Mouse (Mus musculus) left cerebral cortex, adult 18-20 months (tissue): ENCODE data around the gene Eif4a1. TPM values are rescaled to one million over a fixed set of nuclear protein-coding genes. Genes with fewer than 3 reads are reported as not detected.
A peak's percentile ranks its signal among the peaks of the same experiment; 100 is the strongest.
"Not testable (repeated sequence)": the region's sequence is repeated elsewhere in the genome, so short reads cannot be mapped to it uniquely, and the experiment has no call there.

Source experiments
- DNase-seq, 2 experiments: peaks; one replicate each; pipeline ENCODE4 v3.0.0; 2021 to 2022; ENCODE audit warnings: low spot score in 2 of 2, mixed read lengths in 1 of 2
- total RNA-seq, 2 experiments: library from RNA; stranded (reverse); gene quantifications; 2 replicates each; pipeline ENCODE4 v1.2.3; 2021

The Eif4a1 gene
- total RNA-seq, 2 experiments from 2014 or later: 289 to 295 TPM

DNA sequence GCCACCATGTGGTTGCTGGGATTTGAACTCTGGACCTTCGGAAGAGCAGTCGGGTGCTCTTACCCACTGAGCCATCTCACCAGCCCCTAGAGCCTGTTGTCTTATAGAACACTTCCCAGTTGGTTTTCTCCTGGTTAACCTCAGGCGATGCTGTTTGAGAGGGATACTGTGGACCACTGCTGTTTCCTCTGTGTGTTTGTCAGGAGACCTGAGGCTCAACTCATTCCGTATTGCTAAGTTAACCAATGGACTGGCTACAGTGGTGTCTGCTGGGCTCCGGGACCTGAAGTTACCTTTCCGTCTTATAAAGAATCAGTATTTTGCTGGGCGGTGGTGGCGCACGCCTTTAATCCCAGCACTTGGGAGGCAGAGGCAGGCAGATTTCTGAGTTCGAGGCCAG, 30.7 kb upstream of the Eif4a1 start:
- DNase-seq: not testable (repeated sequence)

DNA sequence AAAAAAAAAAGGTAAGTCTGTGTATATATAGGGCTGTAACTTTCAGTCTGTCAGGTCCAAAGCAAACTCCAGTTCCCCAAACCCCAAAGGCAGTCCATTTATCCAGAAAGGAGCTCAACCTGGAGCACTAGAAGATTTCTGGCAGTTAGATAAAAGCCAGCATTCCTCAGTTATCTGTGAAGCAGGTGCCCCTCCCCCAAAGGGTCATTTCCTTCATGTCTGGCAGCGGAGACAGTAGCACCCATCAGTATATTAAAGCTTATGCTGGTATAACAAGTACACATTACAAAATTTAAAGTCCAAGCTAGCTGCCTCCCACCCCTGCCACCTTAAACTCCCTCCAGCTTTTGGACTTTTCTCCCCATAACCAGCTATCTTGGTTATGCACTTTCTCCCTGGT, 27.4 kb upstream of the Eif4a1 start:
- DNase-seq: no peak

DNA sequence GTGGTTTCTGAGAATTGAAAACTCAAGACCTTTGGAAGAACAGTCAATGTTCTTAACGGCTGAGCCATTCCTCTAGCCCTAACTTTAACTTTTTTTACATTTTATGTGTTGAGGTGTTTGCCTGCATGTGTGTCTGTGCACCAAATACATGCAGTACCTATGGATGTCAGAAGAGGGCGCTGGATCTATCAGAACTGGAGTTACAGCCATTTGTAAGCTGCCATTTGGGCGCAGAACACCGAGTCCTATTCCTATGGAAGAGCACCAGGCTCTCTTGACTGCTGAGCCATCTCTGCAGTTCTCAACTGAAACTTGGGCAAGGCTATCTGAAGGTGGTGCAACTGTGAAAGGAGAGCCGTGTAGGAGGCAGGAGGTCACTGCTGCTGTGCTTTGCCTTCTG, 26.4 kb upstream of the Eif4a1 start:
- no peak for DNase-seq

DNA sequence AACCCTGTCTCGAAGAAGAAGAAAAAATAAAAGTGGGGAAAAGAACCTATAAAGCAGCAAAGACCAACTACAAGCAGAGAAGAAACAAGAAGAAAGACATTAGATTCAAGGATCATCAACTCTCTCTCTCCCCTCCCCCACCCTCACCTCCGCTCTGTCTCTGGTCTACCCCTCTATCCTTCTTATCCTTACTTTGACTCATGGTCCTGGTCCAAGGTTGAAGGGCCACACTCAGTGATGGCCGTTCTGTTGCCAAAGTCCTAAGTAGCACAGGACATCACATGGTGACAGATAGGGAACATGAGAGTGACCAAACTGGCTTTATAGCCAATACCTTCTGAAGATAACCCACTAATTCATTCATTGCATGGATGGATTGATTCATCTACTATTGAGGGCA, 25.2 kb upstream of the Eif4a1 start:
- no peak for DNase-seq

DNA sequence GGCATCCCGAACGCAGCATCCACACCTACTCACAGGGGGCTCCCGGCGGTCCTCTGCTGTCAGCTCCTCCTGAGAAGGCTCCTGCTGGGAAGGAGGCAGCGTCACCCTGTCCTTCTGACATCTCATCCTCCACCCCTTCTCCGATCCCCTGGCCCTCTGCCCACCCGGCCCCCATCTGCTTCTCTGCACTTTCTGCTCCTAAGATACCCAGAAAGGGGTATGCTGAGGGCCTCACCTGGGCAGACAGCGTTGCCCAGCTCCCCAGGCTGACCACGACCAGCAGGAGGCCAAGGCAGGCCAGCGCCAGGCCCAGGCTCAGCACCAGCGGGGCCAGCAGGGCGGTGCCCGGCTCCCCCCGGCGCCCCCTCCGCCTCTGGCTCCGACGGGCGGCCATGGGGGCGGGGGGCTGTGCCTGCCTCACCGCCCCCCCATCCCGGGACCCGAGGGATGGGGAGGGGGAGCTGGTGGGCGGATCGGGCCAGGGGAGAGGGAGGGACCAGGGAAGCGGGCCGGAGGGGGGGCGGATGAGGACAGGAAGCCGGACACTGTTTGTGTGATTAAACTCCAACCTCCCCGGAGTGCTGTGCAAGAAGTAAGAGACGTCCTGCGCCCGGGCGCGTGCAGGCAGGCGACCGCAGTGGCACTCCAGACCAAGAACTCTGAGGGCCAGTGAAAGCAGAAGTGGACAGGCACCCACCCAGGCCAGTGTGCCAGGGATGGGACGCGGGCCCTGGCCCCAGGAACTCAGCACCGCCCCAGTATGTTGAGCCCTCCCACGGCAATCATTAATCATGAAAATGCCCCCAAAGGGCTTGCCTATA, 23.3 kb upstream of the Eif4a1 start, which contains the start of the genes Tnfsf12 and Tnfsfm13:
Gene Tnfsf12, minus strand, starts transcription at position 489 of the 821 bp plus-strand sequence.
Gene Tnfsfm13, minus strand, starts transcription at position 738 of the 821 bp plus-strand sequence.
- peak; percentile 45 to 53 for DNase-seq

DNA sequence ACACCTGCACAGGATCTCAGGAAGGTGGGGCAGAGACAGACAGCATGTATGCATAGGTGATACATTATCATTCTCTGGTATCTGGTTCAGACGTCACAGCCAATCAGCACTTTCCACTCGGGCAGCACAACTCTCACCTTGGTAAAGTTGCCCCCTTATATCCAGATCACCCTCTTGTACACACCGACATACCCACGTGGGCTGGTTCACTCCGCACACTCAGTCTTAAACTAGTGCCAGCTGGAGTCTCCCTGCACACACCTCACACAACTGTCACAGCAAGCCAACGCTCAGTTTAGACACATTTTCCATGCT, 22.8 kb upstream of the Eif4a1 start:
- no peak for DNase-seq

DNA sequence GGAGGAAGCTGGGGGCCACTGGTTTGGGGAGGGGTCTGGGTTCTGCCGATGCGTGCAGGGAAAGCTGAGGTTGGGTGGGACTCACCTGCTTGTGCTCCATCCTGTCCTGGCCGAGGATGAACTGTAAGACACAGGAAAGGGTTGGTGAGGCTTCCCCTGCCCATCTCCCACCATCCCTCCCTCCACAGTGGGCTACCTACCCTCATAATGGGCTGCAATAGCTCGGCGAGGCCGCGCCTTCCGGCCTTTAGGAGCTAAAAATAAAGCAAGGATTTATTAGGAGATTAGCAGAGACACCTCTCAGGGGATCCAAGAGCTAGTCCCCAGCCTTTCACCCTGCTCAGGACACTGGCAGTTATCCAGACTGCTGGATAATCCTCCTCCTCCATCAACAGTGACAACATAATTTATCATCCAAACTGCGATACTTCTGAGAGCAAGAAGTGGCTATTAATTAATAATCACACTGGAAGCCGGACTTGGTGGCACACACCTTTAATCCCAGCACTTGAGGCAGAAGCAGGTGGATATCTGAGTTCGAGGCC, 21.3 kb upstream of the Eif4a1 start:
- DNase-seq: no peak

DNA sequence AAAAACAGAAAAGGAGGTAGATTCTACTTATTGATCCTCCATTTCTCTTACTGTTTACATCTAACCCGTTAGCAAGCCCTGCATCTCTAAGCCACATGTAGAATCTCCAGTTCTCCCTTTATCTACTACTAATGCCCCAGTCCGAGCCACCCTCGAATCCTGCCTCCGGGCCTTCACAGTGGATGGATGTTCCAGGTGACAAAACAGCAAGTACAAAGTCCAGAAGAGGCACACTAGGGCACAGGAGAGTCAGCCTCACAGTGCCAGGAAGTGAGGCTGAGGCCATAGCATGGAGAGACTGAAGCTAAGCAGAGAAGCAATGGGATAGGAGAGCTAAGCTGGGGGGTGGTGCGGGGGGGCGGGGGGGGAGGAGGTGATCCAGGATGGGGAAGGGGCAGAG, 20.6 kb upstream of the Eif4a1 start:
- DNase-seq: no peak

DNA sequence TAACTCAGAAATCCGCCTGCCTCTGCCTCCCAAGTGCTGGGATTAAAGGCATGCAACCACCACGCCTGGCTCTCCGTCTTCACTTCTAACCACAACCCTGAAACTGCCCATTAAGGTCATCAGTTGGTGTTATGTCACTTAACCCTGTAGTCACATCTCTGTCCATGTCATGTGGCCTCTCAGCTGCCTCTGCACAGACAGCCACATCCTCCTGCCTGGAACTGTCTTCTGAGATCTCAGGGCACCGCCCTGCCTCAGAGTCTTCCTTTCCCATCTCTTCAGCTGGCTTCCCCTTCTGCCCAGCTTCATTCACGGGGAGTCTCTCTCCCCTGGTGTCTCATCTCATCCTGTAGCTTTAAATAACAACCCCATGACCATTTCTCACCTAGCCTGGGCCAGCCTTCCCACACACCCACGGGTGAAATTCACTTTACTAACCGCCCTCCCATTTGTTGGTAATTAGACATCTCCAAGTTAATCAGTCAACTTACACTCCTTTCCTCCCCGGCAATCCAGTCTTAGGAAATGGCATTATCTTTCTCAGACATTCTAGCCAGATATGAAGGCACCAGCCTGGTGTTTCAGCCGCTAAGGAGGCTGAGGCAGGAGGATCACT, 20.1 kb upstream of the Eif4a1 start:
- DNase-seq: no peak

DNA sequence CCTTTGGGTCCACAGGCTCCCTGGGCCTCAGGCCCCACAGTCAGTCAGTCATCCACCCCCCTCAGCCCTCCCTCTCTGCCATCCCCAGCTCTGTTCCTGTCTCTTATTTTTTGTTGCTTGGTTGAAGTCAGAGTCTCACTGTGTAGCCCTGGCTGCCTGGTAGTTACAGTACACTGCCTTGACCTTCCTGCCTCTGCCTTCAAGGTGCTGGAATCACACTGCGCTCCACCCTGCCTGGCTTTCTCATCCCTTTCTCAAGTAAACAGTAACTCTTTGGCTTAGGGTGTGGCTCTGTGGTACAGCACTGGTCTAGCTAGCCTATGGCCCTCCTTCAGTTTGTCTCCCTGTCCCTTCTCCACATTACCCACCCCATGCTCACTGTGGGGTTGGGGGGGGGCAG, 17.7 kb upstream of the Eif4a1 start:
- no peak for DNase-seq

DNA sequence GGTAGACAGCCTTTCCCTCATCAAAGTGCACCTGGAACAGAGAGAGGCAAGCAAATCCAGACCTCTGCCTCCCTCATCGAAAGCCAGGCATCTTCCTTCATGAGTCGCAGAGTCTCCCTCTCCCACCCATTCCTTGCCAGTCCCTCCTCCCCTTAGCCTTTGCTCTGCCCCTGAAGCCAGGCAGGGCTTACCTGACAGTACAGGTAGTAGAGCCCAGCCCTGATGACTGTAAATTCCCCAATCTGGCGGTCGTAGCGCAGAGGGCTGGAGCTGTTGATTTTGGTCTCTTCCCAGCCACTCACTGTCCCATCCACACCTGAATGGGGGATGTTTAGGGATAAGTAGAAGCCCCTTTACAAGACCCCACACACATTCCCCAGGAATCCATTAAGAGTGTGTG, 14.8 kb upstream of the Eif4a1 start:
- no peak for DNase-seq

DNA sequence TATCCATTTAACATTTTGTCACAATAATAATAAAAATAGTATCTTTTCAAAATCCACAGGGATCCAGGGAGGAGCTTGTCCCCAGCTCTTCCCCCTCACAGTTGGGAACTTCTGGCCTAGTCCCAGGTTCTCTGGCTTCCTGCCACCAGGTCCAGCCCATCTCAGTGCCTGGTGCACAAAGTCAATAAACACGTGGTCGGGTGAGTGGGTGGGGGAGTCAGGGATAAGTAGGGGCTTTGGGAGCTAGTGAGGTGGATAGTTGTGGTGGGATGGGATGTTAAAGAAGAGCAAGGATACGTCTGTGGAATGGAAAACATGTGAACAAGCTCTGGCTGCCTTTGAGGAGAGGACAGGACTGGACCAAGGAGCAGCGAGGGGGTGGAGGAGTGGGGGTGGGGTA, 14.2 kb upstream of the Eif4a1 start:
- DNase-seq: no peak

DNA sequence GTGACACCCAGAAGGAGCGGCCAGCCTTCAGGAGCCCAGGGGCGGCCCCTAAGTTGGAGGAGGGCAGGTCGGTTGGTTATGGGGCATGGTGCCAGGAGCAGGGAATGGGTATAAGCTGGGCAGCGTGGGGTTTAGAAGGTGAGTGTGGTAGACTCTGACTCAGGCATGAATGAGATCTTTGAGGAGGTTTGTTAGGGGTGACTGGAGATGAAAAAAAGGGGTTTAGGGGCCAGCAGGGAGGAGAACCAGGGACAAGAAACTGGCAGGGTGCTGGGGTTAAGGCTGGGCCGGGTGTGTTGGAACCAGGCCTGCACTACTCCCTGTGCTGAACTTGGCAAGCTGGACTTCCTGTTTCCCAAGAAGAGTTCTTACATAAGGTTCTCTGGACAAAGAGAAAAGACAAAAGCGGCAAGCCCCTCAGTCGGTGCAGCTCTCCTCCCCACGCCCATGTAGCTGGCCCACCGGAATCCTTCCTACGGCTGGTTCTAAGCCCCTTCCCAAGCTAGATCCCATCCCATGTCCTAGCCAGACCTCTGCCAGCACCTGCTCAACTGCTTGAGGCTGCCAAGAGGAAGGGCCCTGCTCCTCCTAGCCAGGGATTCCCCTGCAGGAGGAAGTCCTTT, 13.4 kb upstream of the Eif4a1 start, which contains the start of gene Tnfsf13:
Gene Tnfsf13, minus strand, starts transcription at position 259 of the 623 bp plus-strand sequence.
- no peak for DNase-seq

DNA sequence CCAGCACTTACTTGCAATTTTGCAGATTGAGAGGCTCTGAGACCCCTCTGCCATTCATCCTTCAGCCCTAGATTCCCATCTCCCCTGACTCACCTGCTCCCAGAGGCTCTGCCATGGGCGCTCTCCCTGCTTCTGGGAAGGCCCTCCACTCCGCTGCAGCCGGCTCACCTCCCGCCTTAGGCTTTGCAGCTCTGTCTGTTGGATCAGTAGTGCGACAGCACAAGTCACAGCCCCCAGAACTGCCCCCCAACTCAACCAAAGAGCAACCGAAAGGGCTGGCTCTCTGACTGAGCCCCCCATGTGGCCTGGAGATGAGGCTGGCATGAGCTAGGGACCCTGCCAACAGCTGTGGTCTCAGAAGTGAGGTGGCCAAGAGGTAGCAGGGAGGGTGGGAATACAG, 12.7 kb upstream of the Eif4a1 start:
- DNase-seq: no peak

DNA sequence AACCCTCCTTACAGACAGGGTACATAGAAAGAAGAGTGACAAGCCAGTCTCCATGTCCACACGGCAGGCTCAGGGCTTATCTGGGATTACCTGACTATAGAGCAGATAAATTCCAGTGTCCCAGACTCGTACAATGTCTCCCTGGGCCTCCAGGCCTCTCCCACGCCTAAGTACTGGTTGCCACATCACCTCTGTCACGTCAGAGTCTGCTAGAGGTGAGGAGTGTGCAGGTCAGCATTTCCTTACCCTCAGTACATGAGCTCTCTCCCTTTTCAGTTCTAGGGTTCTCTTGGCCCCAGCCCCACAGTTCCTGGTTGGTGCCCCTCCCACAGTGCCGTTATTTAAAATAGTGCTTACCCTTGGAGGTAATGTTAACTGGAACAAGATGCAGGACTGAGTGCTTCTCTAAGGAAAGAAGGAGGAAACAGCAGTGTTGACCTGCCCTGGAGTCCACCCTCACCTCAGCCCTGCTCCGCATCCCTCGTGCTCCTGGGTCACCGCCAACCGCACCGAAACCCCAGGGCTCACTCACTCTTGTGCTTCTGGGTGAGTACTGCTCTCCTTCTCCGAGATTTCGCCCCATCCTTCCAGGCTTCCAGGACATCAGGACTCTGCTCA, 12.0 kb upstream of the Eif4a1 start:
- DNase-seq: no peak

DNA sequence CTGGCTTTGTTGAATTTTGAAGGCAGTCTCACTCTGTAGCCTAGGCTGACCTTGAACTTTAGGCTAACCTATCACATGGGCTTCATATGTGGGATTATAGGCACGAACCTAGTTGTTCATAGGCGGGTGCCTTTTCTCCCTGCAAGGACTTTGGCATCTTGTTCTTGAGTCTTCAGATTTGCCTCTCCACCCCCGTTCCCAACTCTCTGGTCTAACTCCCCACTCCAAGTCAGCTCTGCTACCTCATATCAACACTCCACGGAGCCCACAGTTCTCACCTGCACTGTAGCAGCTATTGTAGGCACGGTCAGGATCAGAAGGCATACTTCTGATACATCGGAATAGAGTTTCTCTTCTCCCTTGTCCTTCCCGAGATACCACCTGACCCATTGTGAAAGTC, 11.4 kb upstream of the Eif4a1 start:
- no peak for DNase-seq

DNA sequence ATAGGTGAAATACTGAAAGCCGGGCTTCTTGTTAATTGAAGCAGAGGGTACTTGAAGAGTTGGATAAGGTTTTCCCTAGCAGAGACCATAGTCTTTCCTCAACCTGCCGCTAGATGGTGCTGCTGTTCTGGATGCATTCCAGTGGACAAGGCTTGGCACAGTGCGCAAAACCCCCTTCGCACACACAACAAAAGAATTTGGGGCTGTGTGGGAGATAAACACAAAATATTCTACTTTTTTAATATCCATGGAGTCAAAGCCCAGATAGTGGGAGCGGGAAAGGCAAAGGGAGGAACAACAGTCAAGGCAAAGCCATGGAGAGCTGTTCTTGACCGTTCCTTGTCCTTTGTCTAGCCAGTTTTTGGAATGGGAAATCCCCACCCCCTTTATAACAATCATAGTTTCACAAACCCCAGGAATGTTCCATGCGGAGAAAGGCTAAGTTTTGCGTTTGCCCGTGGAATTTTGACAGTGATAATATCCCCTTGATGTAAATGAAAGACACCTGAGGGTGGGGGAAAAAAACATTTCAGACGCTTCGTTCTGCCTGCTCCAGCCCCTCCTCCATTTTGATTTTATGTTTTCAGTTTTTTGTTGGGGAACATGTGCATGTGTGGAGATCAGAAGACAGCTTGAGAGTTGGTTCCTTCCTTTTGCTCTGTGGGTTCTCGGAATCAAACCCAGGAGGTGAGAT, 10.8 kb upstream of the Eif4a1 start:
- DNase-seq: peak; percentile 89 to 91

DNA sequence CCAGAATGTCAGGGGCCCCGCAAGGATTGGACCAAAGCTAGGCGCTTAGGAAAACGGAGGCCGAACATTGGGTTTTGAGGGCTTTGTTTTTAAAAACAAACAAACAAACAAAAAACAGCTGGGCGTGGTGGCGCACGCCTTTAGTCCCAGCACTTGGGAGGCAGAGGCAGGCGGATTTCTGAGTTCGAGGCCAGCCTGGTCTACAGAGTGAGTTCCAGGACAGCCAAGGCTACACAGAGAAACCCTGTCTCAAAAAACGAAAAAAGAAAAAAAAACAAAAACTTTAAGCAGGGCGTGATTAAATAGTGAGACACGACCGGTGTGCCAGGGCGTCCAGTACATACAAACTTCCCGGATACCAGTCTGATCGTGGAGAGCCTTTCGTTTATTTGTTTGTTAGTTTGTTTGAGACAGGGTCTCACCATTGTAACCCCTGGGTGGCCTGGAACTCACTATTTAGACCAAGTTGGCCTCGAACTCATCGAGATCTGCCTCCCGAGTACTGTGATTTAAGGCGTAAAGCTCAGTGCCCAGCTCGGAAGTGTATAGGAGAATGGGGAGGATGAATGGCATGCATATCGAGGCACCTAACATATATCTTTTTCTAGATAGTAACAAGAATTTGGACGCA, 10.1 kb upstream of the Eif4a1 start:
- DNase-seq: no peak

DNA sequence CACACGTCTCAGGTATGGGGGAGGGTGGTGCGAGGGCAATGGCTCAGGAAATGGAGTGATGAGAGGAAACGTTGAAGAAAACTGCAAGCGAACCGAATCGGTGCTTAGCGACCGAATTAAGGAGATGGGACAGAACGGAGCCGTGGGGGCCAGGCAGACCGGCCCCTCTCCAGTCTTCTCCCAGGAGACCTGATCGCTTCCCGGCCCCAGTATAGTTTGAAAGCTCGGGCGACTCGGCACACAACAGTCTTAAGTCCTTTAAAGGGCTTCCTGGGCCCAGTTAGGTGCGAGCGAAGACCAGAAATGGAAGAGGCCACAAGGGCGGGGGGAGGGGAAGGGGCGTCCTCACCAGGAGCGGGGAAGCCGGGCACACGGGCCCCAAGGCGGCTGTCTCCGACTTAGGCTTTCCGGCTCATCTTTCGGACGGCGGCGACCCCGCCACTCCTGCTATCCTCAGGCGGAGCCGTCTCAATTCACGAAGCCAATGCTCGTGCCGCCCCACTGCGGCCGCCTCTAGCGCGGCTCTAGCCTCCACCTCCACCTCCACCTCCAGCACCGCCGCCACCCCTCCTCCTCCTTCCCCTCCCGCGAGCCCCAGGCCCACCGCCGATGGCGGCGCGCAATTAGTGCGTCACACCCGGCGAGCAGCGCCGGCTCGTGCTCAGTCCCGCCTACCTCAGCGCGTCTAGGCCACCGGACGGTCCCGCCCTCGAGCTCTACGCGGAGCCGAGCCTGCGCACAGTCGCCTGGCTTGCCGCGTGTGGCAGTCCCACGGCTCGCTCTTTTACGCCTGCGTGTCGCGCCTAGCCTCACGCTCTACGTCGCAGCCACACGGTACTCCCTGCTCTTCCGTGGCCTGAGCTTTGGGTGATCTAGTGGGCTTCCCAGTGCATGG, 9.3 kb upstream of the Eif4a1 start, which contains the start of gene Senp3:
Gene Senp3, minus strand, starts transcription at position 771 of the 895 bp plus-strand sequence.
- peak; percentile 97 to 98 for DNase-seq
